Mouse (Mus musculus): ENCODE data around the gene Irf2bp2. TPM values are rescaled to one million over a fixed set of nuclear protein-coding genes. Genes with fewer than 3 reads are reported as not detected.
A peak's percentile ranks its signal among the peaks of the same experiment; 100 is the strongest.

The Irf2bp2 gene
- polyA plus RNA-seq, 1 experiment from 2014 or later = 12.1 TPM

GRCm38 (mm10) chr8:126588636-126589506, 4.9 kb downstream of the Irf2bp2 start:
- Histone ChIP-seq H3K36me3 (ENCODE audit: insufficient read depth, low read length) (peaks cover 30% of the 10 kb centered on the region), H3K27ac (ENCODE audit: low read length) (peak overlapping the region; percentile 71), H3K4me3 (ENCODE audit: low read length) (peak overlapping the region; percentile 92), H3K4me2 (replicated peaks; ENCODE audit: low read depth, low read length) (peak overlapping the region; percentile 96), H3K4me1 (ENCODE audit: insufficient read depth, low read length) (peaks cover 49% of the 10 kb centered on the region), H3K9ac (replicated peaks; ENCODE audit: low read length) (peak overlapping the region; percentile 76), H3K9me3 (ENCODE audit: low read length) (no peaks in the 10 kb centered on the region), H3K27me3 (ENCODE audit: insufficient read depth, low read length) (no peaks in the 10 kb centered on the region)
- WGBS = 2% methylated on average over 11 of the region's 11 CpGs
- ATAC-seq (ENCODE audit: low FRiP score, low TSS enrichment) = no peak

DNA sequence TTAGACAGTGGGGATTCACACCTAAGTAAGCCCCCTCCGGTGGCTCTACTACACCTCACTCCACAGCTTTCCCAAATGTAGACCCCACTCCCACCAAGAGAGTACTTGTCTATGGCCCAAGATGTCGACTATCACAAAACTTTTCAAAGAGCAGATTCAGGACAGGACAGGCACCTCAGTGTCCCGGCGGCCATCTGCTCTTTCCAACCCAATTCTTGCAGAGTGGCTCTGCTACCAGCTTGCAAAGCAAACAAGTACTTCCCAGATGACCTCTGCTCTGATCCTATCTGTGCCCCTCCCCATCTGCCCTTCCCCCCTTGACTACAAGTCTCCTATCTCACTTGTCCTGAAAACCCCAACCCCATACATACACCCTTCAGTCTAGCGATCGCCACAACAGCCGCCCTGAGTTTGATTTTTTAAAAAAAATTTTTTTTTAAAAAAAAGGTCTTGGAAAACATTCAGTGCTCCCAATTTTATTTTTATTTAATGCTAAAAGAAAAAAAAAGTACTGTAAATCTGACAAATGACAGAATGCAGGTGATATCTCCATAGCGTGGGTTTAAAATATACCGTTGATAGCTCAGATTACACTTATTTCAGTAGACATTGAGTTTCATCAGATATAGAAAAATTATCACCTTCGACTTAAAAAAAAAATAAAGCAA, 5.8 kb downstream of the Irf2bp2 start:
- peaks cover 30% of the 10 kb centered on the region for H3K36me3 ChIP-seq (ENCODE audit: insufficient read depth, low read length)
- peaks cover 57% of the 10 kb centered on the region for H3K4me1 ChIP-seq (ENCODE audit: insufficient read depth, low read length)
- H3K9me3 ChIP-seq (ENCODE audit: low read length) = no peaks in the 10 kb centered on the region
- peak overlapping the region; percentile 96 for H3K4me2 ChIP-seq (replicated peaks; ENCODE audit: low read depth, low read length)
- peak overlapping the region; percentile 76 for H3K9ac ChIP-seq (replicated peaks; ENCODE audit: low read length)
- H3K27ac ChIP-seq (ENCODE audit: low read length) = peak overlapping the region; percentile 71
- no peaks in the 10 kb centered on the region for H3K27me3 ChIP-seq (ENCODE audit: insufficient read depth, low read length)
- peak overlapping the region; percentile 92 for H3K4me3 ChIP-seq (ENCODE audit: low read length)
- WGBS = 31% methylated on average over 10 of the region's 10 CpGs
- ATAC-seq (ENCODE audit: low FRiP score, low TSS enrichment) = no peak

- no peaks in the 10 kb centered on the region for H3K27me3 ChIP-seq (ENCODE audit: insufficient read depth, low read length)
- H3K4me1 ChIP-seq (ENCODE audit: insufficient read depth, low read length) = peaks cover 61% of the 10 kb centered on the region
- peaks cover 30% of the 10 kb centered on the region for H3K36me3 ChIP-seq (ENCODE audit: insufficient read depth, low read length)
- no peak for ATAC-seq (ENCODE audit: low FRiP score, low TSS enrichment)
- H3K4me3 ChIP-seq (ENCODE audit: low read length) = peak overlapping the region; percentile 92
- H3K9me3 ChIP-seq (ENCODE audit: low read length) = no peaks in the 10 kb centered on the region
- 56% methylated on average over 10 of the region's 10 CpGs for WGBS
- peak overlapping the region; percentile 31; the same call in 1 of the 2 replicates for H3K9ac ChIP-seq (replicated peaks; ENCODE audit: low read length)
- peak overlapping the region; percentile 96 for H3K4me2 ChIP-seq (replicated peaks; ENCODE audit: low read depth, low read length)
- H3K27ac ChIP-seq (ENCODE audit: low read length) = no peak overlapping the region
These were observed 6.9 kb downstream of the Irf2bp2 start for GRCm38 (mm10) chr8:126586599-126587577.

- Histone ChIP-seq H3K4me3 (ENCODE audit: low read length) (no peak overlapping the region), H3K36me3 (ENCODE audit: insufficient read depth, low read length) (peaks cover 24% of the 10 kb centered on the region), H3K9ac (replicated peaks; ENCODE audit: low read length) (no peak overlapping the region), H3K27me3 (ENCODE audit: insufficient read depth, low read length) (no peaks in the 10 kb centered on the region), H3K9me3 (ENCODE audit: low read length) (no peaks in the 10 kb centered on the region), H3K4me1 (ENCODE audit: insufficient read depth, low read length) (peaks cover 61% of the 10 kb centered on the region), H3K27ac (ENCODE audit: low read length) (peak overlapping the region; percentile 99; the same call in 1 of the 2 replicates), H3K4me2 (replicated peaks; ENCODE audit: low read depth, low read length) (0 out of 2 replicates have a peak overlapping the region, but pooled peaks have one; percentile 96)
- 66% methylated on average over 2 of the region's 2 CpGs for WGBS
- ATAC-seq (ENCODE audit: low FRiP score, low TSS enrichment) = no peak
These were observed 7.7 kb downstream of the Irf2bp2 start for GRCm38 (mm10) chr8:126586101-126586500.

GRCm38 (mm10) chr8:126585561-126586031, 8.2 kb downstream of the Irf2bp2 start:
- peak overlapping the region; percentile 98; the same call in 1 of the 2 replicates for H3K4me2 ChIP-seq (replicated peaks; ENCODE audit: low read depth, low read length)
- no peaks in the 10 kb centered on the region for H3K9me3 ChIP-seq (ENCODE audit: low read length)
- H3K9ac ChIP-seq (replicated peaks; ENCODE audit: low read length) = 0 out of 2 replicates have a peak overlapping the region, but pooled peaks have one; percentile 31
- no peak overlapping the region for H3K4me3 ChIP-seq (ENCODE audit: low read length)
- H3K27me3 ChIP-seq (ENCODE audit: insufficient read depth, low read length) = no peaks in the 10 kb centered on the region
- H3K4me1 ChIP-seq (ENCODE audit: insufficient read depth, low read length) = peaks cover 61% of the 10 kb centered on the region
- H3K27ac ChIP-seq (ENCODE audit: low read length) = peak overlapping the region; percentile 99
- H3K36me3 ChIP-seq (ENCODE audit: insufficient read depth, low read length) = peaks cover 22% of the 10 kb centered on the region
- no peak for ATAC-seq (ENCODE audit: low FRiP score, low TSS enrichment)
- WGBS = 44% methylated on average over 9 of the region's 9 CpGs

- peak overlapping the region; percentile 88 for H3K9ac ChIP-seq (replicated peaks; ENCODE audit: low read length)
- H3K4me2 ChIP-seq (replicated peaks; ENCODE audit: low read depth, low read length) = peak overlapping the region; percentile 98
- peaks cover 4% of the 10 kb centered on the region for H3K9me3 ChIP-seq (ENCODE audit: low read length)
- H3K4me3 ChIP-seq (ENCODE audit: low read length) = peak overlapping the region; percentile 54
- no peak; the same call in 1 of the 2 replicates for ATAC-seq (ENCODE audit: low FRiP score, low TSS enrichment)
- H3K4me1 ChIP-seq (ENCODE audit: insufficient read depth, low read length) = peaks cover 61% of the 10 kb centered on the region
- no peaks in the 10 kb centered on the region for H3K27me3 ChIP-seq (ENCODE audit: insufficient read depth, low read length)
- peak overlapping the region; percentile 99 for H3K27ac ChIP-seq (ENCODE audit: low read length)
- 11% methylated on average over 5 of the region's 5 CpGs for WGBS
- H3K36me3 ChIP-seq (ENCODE audit: insufficient read depth, low read length) = peaks cover 16% of the 10 kb centered on the region; the same call in 1 of the 2 replicates
These were observed 8.9 kb downstream of the Irf2bp2 start for GRCm38 (mm10) chr8:126584844-126585231.

- Histone ChIP-seq H3K4me3 (ENCODE audit: low read length) (peak overlapping the region; percentile 54), H3K9me3 (ENCODE audit: low read length) (peaks cover 4% of the 10 kb centered on the region), H3K4me1 (ENCODE audit: insufficient read depth, low read length) (peaks cover 61% of the 10 kb centered on the region), H3K27ac (ENCODE audit: low read length) (peak overlapping the region; percentile 99), H3K9ac (replicated peaks; ENCODE audit: low read length) (peak overlapping the region; percentile 88), H3K27me3 (ENCODE audit: insufficient read depth, low read length) (no peaks in the 10 kb centered on the region), H3K36me3 (ENCODE audit: insufficient read depth, low read length) (peaks cover 16% of the 10 kb centered on the region; the same call in 1 of the 2 replicates), H3K4me2 (replicated peaks; ENCODE audit: low read depth, low read length) (peak overlapping the region; percentile 98)
- peak; percentile 80 for ATAC-seq (ENCODE audit: low FRiP score, low TSS enrichment)
- under 1% methylated on average over 61 of the region's 68 CpGs for WGBS
These were observed 9.6 kb downstream of the Irf2bp2 start for GRCm38 (mm10) chr8:126583971-126584843.

DNA sequence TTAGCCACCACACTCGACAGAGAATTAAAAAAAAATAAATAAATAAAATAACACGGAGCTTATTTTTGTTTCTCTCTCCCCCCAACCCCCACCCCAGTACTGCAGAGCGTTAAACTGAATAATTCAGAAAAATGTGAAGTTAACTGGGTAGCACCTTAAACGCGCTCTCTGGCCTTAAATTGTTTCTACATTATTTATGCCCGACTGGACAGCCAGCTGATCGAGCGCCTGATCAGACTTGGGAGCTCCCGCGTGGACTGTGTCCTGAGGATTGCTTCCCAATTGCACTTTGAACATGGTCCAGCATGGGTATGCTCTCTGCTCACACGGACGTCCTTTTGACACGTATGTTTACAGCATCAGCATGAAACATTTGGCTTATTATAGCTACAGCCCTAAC, 10.3 kb downstream of the Irf2bp2 start:
- ATAC-seq (ENCODE audit: low FRiP score, low TSS enrichment) = peak; percentile 23; the same call in 1 of the 2 replicates
- H3K9me3 ChIP-seq (ENCODE audit: low read length) = peaks cover 4% of the 10 kb centered on the region
- H3K4me3 ChIP-seq (ENCODE audit: low read length) = peak overlapping the region; percentile 54
- H3K36me3 ChIP-seq (ENCODE audit: insufficient read depth, low read length) = peaks cover 13% of the 10 kb centered on the region; the same call in 1 of the 2 replicates
- H3K27me3 ChIP-seq (ENCODE audit: insufficient read depth, low read length) = no peaks in the 10 kb centered on the region
- H3K27ac ChIP-seq (ENCODE audit: low read length) = peak overlapping the region; percentile 99
- WGBS = 5% methylated on average over 13 of the region's 13 CpGs
- H3K4me1 ChIP-seq (ENCODE audit: insufficient read depth, low read length) = peaks cover 54% of the 10 kb centered on the region
- peak overlapping the region; percentile 98 for H3K4me2 ChIP-seq (replicated peaks; ENCODE audit: low read depth, low read length)
- H3K9ac ChIP-seq (replicated peaks; ENCODE audit: low read length) = peak overlapping the region; percentile 88

All from kidney, embryonic 16.5 days (tissue).